Mouse (Mus musculus) right cerebral cortex, postnatal 36 days (tissue): ENCODE measurements around the gene Tcfl5.

Source experiments
- DNase-seq, 2 experiments: peaks; one replicate each; pipeline ENCODE4 v3.0.0; 2022; ENCODE audit warnings: low spot score in 2 of 2, mixed read lengths in 1 of 2

Gene Tcfl5

DNA sequence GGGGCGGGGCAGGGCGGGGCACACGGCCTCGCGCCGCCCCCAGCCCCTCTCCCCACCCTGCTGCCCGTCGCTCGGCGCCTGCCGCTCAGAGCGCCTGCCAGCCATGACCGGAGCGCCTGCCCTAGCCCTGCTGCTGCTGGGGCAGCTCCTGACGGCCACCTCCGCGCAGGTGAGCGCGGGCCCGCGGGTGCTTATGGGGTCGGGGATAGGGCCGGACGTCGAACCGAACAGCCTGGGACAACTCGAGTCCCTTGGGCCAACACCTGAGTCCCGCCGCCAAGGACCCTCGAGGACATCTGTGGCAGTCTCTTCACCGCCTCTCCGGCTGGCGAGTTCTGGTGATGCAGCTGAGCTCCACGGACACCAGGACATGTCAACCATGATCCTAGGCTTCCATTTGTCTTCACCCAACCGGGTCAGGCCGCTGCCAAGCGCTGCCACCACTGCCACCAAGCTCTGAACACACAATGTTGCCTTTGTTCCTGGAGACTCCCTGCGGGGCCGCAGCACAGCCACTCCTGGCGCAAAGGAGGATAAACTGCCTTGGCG is 44.3 kb downstream of the Tcfl5 start:
- DNase-seq: no peak

DNA sequence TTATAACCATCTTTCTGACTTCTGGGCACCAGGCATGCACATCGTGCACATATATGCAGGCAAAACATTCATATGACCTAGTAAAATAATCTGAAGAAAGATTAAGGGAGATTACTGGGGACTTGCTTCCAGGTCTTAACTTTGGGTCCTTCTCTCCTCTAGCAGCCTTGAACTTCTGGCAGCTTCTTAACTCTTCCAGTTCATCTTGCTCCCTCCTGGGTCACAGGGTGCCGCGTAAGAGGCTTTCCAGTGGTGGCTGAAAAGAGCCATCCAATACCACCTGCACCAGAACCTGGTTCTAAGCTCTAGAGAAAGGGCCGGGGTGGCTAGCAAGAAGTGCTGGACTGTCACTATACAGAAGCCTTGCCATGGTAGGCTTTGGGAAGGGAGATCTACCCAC is 45.0 kb downstream of the Tcfl5 start, which contains the start of gene Col9a3:
TSS of gene Col9a3 (plus strand) at position 301 of the 400 bp plus-strand sequence.
- DNase-seq: no peak

DNA sequence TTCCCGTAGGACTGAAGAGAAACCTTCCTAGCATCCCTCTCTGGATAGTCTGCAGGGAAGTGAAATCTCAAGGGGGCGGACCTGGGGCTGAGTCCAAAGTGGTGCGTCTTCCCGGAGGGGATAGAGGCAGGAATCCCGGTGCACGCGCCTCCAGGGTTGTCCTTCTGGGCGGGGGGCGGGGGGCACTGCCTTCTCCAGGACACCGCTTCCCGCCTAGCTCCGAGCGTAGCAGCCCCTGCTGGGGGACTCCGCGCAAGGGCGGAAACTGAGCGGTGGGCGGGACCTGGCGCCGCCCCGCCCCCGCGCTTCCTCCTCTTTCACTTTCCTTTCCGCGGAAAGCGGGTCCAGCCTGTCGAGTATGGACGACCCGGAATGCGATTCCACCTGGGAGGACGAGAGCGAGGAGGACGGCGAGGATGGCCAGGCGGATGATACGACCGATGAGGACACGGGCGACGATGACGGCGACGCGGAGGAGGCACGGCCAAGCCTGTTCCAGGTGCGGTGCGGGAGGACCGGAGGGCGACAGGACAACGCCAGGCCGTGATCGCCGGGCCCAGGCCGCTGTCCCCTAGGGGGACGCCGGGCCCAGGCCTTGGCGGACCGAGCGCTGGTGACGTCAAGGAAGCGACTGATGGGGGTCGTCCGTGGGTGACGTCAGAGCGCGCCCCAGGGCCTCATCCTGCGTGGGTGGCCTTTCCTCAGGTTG is 53.2 kb downstream of the Tcfl5 start, which contains the start of gene Ogfr:
TSS of gene Ogfr (plus strand) at position 123 of the 709 bp plus-strand sequence.
- peak; percentile 70 to 75 for DNase-seq

DNA sequence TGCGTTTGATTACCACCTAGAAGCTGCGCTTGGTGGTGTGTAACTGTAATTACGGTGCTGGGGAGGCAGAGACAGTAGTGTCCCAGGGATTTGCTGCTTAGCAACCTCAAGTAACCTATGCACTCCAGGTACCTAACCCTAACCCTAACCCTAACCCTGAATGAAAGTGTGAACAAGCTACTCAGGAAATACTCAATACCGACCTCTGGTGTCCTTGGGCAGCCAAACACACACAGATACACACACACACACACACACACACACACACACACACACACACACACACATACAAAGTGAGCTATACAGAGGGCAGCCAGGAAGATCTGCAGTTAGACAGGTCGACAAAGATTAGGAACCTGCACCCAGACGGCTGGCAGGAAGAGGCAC is 53.8 kb downstream of the Tcfl5 start:
- DNase-seq: no peak

DNA sequence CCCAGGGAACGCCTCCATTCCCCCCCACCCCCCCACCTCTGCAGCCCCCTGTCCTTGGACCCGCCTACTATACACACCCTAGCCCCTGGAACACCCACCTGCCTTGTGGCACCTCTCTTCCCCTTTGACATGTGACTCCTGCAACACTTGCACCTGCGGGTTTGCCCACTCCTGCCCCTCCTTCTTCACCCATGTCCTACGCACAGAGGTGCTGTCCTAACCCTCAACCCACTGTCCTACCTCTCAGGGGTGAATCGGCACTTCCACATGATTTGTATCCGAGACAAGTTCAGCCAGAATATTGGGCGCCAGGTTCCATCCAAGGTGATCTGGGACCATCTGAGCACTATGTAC is 59.4 kb downstream of the Tcfl5 start:
- no peak for DNase-seq

DNA sequence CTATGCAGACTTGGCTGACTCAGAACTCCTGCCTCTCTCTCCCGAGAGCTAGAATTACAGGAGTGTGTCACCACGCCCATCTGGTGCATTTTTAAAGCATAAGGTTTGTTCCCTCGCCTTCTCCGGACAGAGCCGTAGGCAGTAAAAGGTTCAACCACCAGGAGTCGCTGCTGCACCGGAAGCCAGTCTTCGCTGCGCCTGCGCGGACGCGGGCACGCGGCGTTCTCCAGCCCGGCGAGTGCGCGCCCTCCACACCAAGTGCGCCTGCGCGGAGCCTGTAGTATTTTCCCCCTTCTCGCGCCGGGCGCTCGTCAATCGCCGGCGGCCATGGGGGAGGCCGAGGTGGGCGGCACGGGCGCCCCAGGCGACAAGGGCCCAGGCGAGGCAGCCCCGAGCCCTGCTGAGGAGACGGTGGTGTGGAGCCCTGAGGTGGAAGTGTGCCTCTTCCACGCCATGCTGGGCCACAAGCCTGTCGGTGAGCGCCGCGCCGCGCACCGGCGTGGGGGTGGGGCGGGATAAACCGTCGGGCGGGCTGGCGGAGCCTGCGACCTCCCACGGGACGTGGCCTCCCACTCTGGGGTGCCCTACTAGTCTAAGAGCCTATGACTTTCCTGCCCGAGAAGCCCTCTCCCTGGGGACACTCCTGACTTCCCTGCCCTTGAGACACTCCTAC is 59.9 kb downstream of the Tcfl5 start:
- DNase-seq: peak; percentile 92 to 93

DNA sequence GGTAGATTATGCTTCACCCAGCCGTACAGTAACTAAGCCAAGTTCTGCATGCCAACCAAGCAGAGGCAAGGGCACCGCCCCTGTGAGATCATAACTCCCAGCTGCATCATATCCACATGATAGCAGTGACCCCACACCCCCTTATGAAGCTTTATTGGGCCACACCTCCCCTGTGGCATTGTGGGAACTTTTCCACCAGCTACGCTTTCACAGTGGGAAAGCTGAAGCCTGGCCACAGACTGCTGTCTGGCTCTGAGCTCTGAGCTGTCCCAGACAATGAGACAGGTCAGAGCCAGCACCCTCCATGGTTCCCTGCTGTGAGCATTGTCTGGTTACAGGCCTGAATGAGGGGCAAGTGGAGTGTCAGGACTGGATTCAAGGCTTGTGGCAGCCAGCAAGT is 61.5 kb downstream of the Tcfl5 start, which contains the start of gene Mrgbp:
TSS of gene Mrgbp (plus strand) at position 303 of the 400 bp plus-strand sequence.
- DNase-seq: no peak

DNA sequence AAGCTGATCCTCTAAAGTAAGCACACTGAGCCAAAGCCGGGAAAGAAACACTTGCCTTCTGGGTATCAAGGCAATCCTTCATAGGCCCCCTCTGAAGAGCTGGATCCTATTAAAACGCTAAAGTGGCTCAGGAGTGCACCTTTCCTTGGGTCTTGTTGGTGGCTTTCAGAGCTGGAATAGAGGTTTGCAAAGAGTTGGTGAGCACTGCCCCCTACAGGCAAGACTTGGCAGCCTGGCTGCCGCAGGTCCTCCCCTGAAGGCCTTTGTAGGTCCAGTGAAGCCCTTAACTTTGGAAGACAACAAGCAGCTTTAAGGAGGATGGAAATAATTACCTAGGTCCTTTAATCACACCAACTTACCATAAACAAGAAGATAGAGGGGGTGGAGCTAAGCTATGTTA is 63.8 kb downstream of the Tcfl5 start:
- DNase-seq: peak in 1 of 2 experiments; percentile 34

DNA sequence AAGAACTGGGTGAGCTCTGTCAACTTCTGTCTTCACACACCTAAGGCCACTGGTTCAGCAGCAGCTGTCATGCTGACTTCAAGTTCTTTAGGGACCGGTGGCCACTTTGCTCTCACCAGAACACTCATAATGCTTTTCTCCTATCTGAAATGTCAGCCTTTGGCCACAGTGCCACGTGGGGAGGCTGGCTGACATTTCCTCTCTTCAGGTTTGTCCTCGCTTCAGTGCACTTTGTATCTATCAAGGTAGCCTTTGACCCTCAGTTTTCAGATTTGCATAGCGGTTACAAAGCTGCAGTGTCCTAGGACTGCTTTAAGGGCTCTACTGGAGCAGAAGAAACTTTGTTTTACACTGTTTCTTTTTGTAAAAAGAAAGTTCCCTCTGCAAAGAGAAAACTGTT is 66.0 kb downstream of the Tcfl5 start:
- DNase-seq: no peak
